Mouse (Mus musculus) spleen, adult 2 months (tissue): ENCODE results near the gene Palmd. TPM values are rescaled to one million over a fixed set of nuclear protein-coding genes. Genes with fewer than 3 reads are reported as not detected.

Experiments used
- DNase-seq, 2 experiments: peaks; one replicate each; pipeline versions ENCODE4 v3.0.0 to v3.0.0-alpha.2; 2012 to 2021; ENCODE audit warnings: low spot score in 2 of 2, low read depth in 1 of 2
- H3K27ac ChIP-seq: fragments of 200-500 bp; 2 replicates; pipeline ENCODE4 v1.5.1; 2012; ENCODE audit warnings: low read length, inconsistent platforms; ENCODE audit not compliant: insufficient read depth
- H3K27me3 ChIP-seq: fragments of 200-500 bp; 2 replicates; pipeline ENCODE4 v1.6.1; 2012; ENCODE audit warnings: mild to moderate bottlenecking, moderate library complexity, low read length, inconsistent platforms; ENCODE audit not compliant: control insufficient read depth, insufficient read depth
- H3K36me3 ChIP-seq: fragments of 200-500 bp; 2 replicates; pipeline ENCODE4 v1.6.1; 2012; ENCODE audit warnings: mild to moderate bottlenecking, low read length, inconsistent platforms; ENCODE audit not compliant: control insufficient read depth, insufficient read depth
- H3K4me1 ChIP-seq: fragments of 200-500 bp; 2 replicates; pipeline ENCODE4 v1.6.1; 2011; ENCODE audit warnings: inconsistent platforms; ENCODE audit not compliant: control insufficient read depth, insufficient read depth, insufficient read length
- H3K4me3 ChIP-seq: fragments of 200-500 bp; 2 replicates; pipeline ENCODE4 v1.5.1; 2011; ENCODE audit warnings: mild to moderate bottlenecking, inconsistent platforms; ENCODE audit not compliant: insufficient read depth, insufficient read length; ENCODE audit errors: extremely low read depth
- CTCF ChIP-seq: fragments of 200-500 bp; IDR thresholded peaks from 2 replicates; pipeline ENCODE4 v1.5.1; 2011; ENCODE audit warnings: mild to moderate bottlenecking, inconsistent platforms; ENCODE audit not compliant: insufficient read depth, insufficient read length, insufficient replicate concordance; ENCODE audit errors: extremely low read depth
- POLR2A ChIP-seq: fragments of 200-500 bp; IDR thresholded peaks from 2 replicates; pipeline ENCODE4 v1.6.1; 2011; ENCODE audit warnings: low read depth, low read length, inconsistent platforms
- WGBS: fragments of 180-500 bp; shearing (Covaris S2); methylation state at CpG from one replicate; pipeline ENCODE4 v1.1.7; 2018; 5-methylcytosine and 5-hydroxymethylcytosine counted together
- polyA plus RNA-seq: library from polyadenylated mRNA; depleted of rRNA; stranded (reverse); fragments of >200 nt; gene quantifications from 2 replicates; pipeline ENCODE4 v1.2.3, GENCODE M21; 2012

The Palmd gene
- polyA plus RNA-seq, 1 experiment = 0.21 TPM

GRCm38 (mm10) chr3:116946476-116946875 lies 22.3 kb downstream of the Palmd start:
- no peaks in the 10 kb centered on the region for H3K27me3 ChIP-seq

GRCm38 (mm10) chr3:116943422-116943821 lies 25.4 kb downstream of the Palmd start:
- TF ChIP-seq POLR2A (no peak), CTCF (no peak)
- 90% methylated on average over 4 of the region's 4 CpGs for WGBS
- H3K4me3 ChIP-seq = no peak overlapping the region
- no peak overlapping the region for H3K27ac ChIP-seq
- no peaks in the 10 kb centered on the region for H3K4me1 ChIP-seq
- DNase-seq = no peak
- no peaks in the 10 kb centered on the region for H3K27me3 ChIP-seq
- H3K36me3 ChIP-seq = no peaks in the 10 kb centered on the region

More at GRCm38 (mm10) chr3:116946476-116946875, 22.3 kb downstream of the Palmd start:
- no peaks in the 10 kb centered on the region for H3K36me3 ChIP-seq
- no peak overlapping the region for H3K4me3 ChIP-seq
- no peak for DNase-seq
- no peak overlapping the region for H3K27ac ChIP-seq
- 78% methylated on average over 4 of the region's 4 CpGs for WGBS
- H3K4me1 ChIP-seq = no peaks in the 10 kb centered on the region
- no peak for TF ChIP-seq CTCF
- no peak for TF ChIP-seq POLR2A

GRCm38 (mm10) chr3:116942751-116943150 lies 26.0 kb downstream of the Palmd start:
- DNase-seq = no peak
- no peaks in the 10 kb centered on the region for H3K4me1 ChIP-seq
- no peaks in the 10 kb centered on the region for H3K36me3 ChIP-seq
- H3K4me3 ChIP-seq = no peak overlapping the region
- 92% methylated on average over 6 of the region's 6 CpGs for WGBS
- H3K27me3 ChIP-seq = no peaks in the 10 kb centered on the region
- no peak for TF ChIP-seq POLR2A
- no peak for TF ChIP-seq CTCF
- no peak overlapping the region for H3K27ac ChIP-seq

- DNase-seq = no peak
- Histone ChIP-seq H3K4me1 (no peaks in the 10 kb centered on the region), H3K36me3 (no peaks in the 10 kb centered on the region), H3K27ac (no peak overlapping the region), H3K4me3 (no peak overlapping the region), H3K27me3 (no peaks in the 10 kb centered on the region)
- TF ChIP-seq CTCF (no peak), POLR2A (no peak)
- whole genome bisulfite sequencing = 94% methylated on average over 1 of the region's 1 CpGs
Observed at GRCm38 (mm10) chr3:116941559-116942117, 27.1 kb downstream of the Palmd start.

GRCm38 (mm10) chr3:116940804-116941558 lies 27.8 kb downstream of the Palmd start:
- Histone ChIP-seq H3K4me3 (no peak overlapping the region), H3K36me3 (no peaks in the 10 kb centered on the region), H3K27ac (no peak overlapping the region), H3K4me1 (no peaks in the 10 kb centered on the region), H3K27me3 (no peaks in the 10 kb centered on the region)
- no peak for DNase-seq
- no peak for TF ChIP-seq POLR2A
- no peak for TF ChIP-seq CTCF
- WGBS = 85% methylated on average over 10 of the region's 10 CpGs

GRCm38 (mm10) chr3:116936934-116937691 lies 31.7 kb downstream of the Palmd start:
- 83% methylated on average over 4 of the region's 4 CpGs for WGBS
- no peaks in the 10 kb centered on the region for H3K4me1 ChIP-seq

GRCm38 (mm10) chr3:116933158-116933557 lies 35.6 kb downstream of the Palmd start:
- H3K4me3 ChIP-seq = no peak overlapping the region

More at GRCm38 (mm10) chr3:116936934-116937691, 31.7 kb downstream of the Palmd start:
- no peak for DNase-seq
- no peaks in the 10 kb centered on the region for H3K27me3 ChIP-seq
- no peak for TF ChIP-seq CTCF
- no peak for TF ChIP-seq POLR2A
- no peak overlapping the region for H3K4me3 ChIP-seq
- H3K36me3 ChIP-seq = no peaks in the 10 kb centered on the region
- H3K27ac ChIP-seq = no peak overlapping the region

More at GRCm38 (mm10) chr3:116933158-116933557, 35.6 kb downstream of the Palmd start:
- H3K27me3 ChIP-seq = no peaks in the 10 kb centered on the region
- TF ChIP-seq CTCF = no peak
- TF ChIP-seq POLR2A = no peak
- no peak overlapping the region for H3K27ac ChIP-seq
- no peaks in the 10 kb centered on the region for H3K36me3 ChIP-seq
- WGBS = 83% methylated on average over 1 of the region's 1 CpGs
- DNase-seq = no peak
- no peaks in the 10 kb centered on the region for H3K4me1 ChIP-seq
